Mouse (Mus musculus) lung, embryonic 16.5 days (tissue): ENCODE results near the gene Nrsn2. TPM values are rescaled to one million over a fixed set of nuclear protein-coding genes. Genes with fewer than 3 reads are reported as not detected.

ENCODE experiments used
- ATAC-seq: fragments of 200-750 bp; cut with Nextera tagmentation; 2 replicates; pipeline ENCODE4 v1.8.0; 2017; ENCODE audit warnings: low read depth, mild to moderate bottlenecking, moderate library complexity
- H3K27ac ChIP-seq: fragments of 300-500 bp; sonication (generic); 2 replicates; pipeline ENCODE4 v1.5.1; 2014; ENCODE audit warnings: mild to moderate bottlenecking, control low read depth, low read length
- H3K27me3 ChIP-seq: fragments of 300-500 bp; sonication (generic); 2 replicates; pipeline ENCODE4 v1.6.1; 2014; ENCODE audit warnings: low read depth, low read length, mixed read lengths; ENCODE audit not compliant: control insufficient read depth, insufficient read depth
- H3K36me3 ChIP-seq: fragments of 300-500 bp; sonication (generic); 2 replicates; pipeline ENCODE4 v1.6.1; 2014; ENCODE audit warnings: low read length; ENCODE audit not compliant: control insufficient read depth, insufficient read depth
- H3K4me1 ChIP-seq: fragments of 300-500 bp; sonication (generic); replicated peaks from 2 replicates; pipeline ENCODE4 v1.6.1; 2014; ENCODE audit warnings: low read length, mixed read lengths; ENCODE audit not compliant: control insufficient read depth, insufficient read depth
- H3K4me2 ChIP-seq: fragments of 300-500 bp; sonication (generic); 2 replicates; pipeline ENCODE4 v1.6.1; 2014; ENCODE audit warnings: low read depth, low read length, control low read depth
- H3K4me3 ChIP-seq: fragments of 300-500 bp; sonication (generic); 2 replicates; pipeline ENCODE4 v1.5.1; 2014; ENCODE audit warnings: mild to moderate bottlenecking, low read length, control low read depth
- H3K9ac ChIP-seq: fragments of 300-500 bp; sonication (generic); 2 replicates; pipeline ENCODE4 v1.6.1; 2014; ENCODE audit warnings: low read length, control low read depth
- H3K9me3 ChIP-seq: fragments of 300-500 bp; sonication (generic); 2 replicates; pipeline ENCODE4 v1.6.1; 2016; ENCODE audit warnings: low read length; ENCODE audit not compliant: control insufficient read depth
- WGBS: fragments of 180-500 bp; shearing (Covaris S2); extraction: QIAGEN DNeasy Blood & Tissue Kit; methylation state at CpG from one replicate; pipeline ENCODE4 v1.1.7; 2014; 5-methylcytosine and 5-hydroxymethylcytosine counted together
- polyA plus RNA-seq: library from polyadenylated mRNA; unstranded; fragments of >200 nt; fragmentation: Nextera tagmentation; extraction: Ambion mirVana; gene quantifications from 2 replicates; pipeline ENCODE4 v1.2.1, GENCODE M21; 2015

The Nrsn2 gene
- polyA plus RNA-seq, 1 experiment from 2014 or later = 0.40 TPM

DNA sequence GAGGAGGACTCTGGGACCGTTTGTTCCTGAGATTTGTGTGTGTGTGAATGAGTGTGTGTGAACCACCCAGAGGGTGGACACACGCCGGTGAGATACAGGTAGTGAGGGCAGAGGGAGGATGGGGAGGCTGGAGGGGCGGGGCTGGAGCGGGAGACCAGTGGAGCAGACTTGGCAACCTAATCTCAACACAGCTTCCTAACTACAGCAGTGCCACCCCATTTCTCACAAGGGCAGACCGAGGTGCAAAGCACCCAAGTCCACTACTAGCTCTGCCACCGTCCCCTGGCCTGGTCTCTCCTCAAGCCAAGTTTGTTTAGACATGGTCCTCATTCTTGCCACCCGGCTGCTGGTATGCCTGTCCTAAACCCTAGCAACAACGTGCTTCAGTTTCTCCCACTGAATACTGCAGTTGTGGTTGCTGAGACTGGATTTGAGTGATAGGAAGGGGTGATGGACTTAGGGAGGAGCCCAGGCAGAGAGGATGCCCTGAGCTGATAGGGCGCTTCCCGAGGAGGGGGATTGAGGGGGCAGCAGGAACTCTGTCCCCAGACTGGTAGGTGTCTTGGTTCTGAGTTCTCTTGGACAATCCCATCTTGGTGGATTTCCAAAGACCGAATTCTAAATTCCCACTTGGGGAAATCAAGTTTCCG lies 19.0 kb upstream of the Nrsn2 start:
- no peaks in the 10 kb centered on the region for H3K27me3 ChIP-seq
- no peaks in the 10 kb centered on the region for H3K9me3 ChIP-seq
- peaks cover 38% of the 10 kb centered on the region for H3K4me1 ChIP-seq
- H3K27ac ChIP-seq = peak overlapping the region; percentile 99
- 12% methylated on average over 12 of the region's 13 CpGs for WGBS
- H3K9ac ChIP-seq = peak overlapping the region; percentile 98
- peak overlapping the region; percentile 86 for H3K4me3 ChIP-seq
- peaks cover 4% of the 10 kb centered on the region for H3K36me3 ChIP-seq
- peak overlapping the region; percentile 63 for H3K4me2 ChIP-seq
- no peak for ATAC-seq

DNA sequence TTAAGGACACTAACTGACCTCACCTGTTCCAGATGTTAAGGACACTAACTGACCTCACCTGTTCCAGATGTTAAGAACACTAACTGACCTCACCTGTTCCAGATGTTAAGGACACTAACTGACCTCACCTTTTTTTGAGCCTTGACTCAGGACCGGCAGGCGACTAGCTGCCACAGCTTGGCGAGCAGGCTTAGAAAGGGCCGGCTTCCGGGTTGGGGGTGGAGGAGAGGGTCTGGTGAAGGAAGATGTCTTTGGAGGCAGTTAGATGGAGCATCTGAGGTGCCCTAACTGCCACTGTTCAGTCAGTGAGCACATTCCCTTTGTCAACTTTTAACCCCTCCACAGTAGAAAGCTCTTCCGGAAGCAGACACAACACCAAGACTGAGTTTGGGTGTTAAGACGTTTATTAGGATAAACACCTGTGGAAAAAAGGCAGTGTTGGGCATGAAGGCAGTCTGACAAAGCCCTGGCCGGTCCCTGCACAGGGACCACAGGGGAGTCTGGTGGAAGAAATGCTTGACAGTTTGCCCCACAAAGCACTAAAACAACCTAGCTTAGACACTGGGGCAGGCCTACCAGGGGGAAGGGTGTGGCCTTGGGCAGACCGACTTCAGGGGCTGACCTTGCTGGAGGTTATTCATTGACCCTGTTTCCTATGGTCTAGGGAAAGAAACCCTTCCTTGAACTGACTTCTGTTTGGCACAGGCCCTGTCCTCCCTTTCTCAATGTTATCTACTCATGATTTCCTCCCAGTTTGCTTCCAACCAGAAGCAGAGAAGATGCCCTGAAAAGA lies 17.0 kb upstream of the Nrsn2 start:
- Histone ChIP-seq H3K4me1 (peaks cover 26% of the 10 kb centered on the region), H3K4me3 (no peak overlapping the region), H3K36me3 (peaks cover 4% of the 10 kb centered on the region), H3K27me3 (no peaks in the 10 kb centered on the region), H3K4me2 (no peak overlapping the region), H3K9ac (no peak overlapping the region), H3K27ac (no peak overlapping the region), H3K9me3 (no peaks in the 10 kb centered on the region)
- no peak for ATAC-seq
- 42% methylated on average over 9 of the region's 9 CpGs for WGBS

DNA sequence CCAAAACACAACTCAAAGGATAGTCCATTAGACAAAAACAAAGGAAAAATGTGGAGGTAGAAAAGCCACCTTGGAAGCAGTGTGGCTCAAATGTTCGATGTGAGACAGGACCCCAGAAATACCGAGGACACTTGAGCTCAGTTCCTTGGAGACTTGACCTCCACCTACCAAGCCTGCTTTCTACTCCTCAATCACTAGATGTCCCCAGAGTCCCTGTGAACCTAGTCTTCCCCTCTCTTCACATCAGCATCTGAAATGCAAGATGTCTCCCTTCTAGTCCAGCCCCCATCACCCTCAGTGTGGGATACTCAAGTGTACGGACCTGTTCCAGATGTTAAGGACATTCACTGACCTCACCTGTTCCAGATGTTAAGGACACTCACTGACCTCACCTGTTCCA lies 16.3 kb upstream of the Nrsn2 start:
- H3K4me1 ChIP-seq = peaks cover 26% of the 10 kb centered on the region
- H3K36me3 ChIP-seq = peaks cover 4% of the 10 kb centered on the region
- no peaks in the 10 kb centered on the region for H3K9me3 ChIP-seq
- WGBS = 13% methylated on average over 3 of the region's 3 CpGs
- no peak overlapping the region for H3K4me2 ChIP-seq
- no peak overlapping the region for H3K9ac ChIP-seq
- H3K27ac ChIP-seq = no peak overlapping the region
- no peaks in the 10 kb centered on the region for H3K27me3 ChIP-seq
- ATAC-seq = no peak
- no peak overlapping the region for H3K4me3 ChIP-seq

GRCm38 (mm10) chr2:152384191-152384590 lies 7.8 kb upstream of the Nrsn2 start:
- 72% methylated on average over 4 of the region's 4 CpGs for WGBS
- H3K4me2 ChIP-seq = no peak overlapping the region
- no peak overlapping the region for H3K4me3 ChIP-seq
- H3K9ac ChIP-seq = no peak overlapping the region
- no peak overlapping the region for H3K27ac ChIP-seq
- no peaks in the 10 kb centered on the region for H3K36me3 ChIP-seq
- no peaks in the 10 kb centered on the region for H3K9me3 ChIP-seq
- no peaks in the 10 kb centered on the region for H3K4me1 ChIP-seq
- no peak for ATAC-seq
- H3K27me3 ChIP-seq = no peaks in the 10 kb centered on the region

DNA sequence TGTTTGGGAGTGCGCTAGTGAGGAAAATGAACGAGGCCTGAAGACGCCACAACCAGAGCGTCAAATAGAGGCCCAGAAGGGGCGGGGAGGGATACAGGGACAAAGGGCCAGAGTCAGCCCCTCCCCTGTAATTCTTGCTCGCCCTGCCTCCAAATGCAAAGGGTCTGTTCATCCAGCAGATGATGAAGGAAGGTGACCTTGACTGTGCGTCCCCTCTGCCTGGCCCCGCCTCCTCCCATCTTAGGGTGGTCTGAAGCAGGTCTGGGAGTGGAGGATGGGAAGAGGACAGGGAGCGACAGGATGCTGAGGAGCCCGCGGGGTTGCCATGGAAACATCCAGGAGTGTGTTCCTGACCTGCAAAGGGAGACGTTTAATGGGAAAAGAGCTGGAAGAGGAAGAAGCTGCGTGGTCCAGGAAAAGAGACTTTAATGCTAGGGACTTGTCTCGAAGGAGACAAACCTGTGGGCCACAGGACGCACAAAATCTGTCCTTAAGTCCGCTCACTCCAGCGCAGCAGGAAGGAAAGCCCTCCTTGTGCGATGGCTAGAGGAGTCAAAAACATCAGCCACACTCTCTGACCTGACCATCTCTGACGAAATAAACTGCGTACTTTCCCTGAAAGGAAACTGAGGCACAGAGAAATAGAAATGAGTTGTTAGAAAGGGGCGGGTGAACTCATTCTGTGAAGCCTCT lies 640 bp downstream of the Nrsn2 start:
- H3K27me3 ChIP-seq = peaks cover 22% of the 10 kb centered on the region
- ATAC-seq = no peak
- no peak overlapping the region for H3K4me2 ChIP-seq
- H3K27ac ChIP-seq = no peak overlapping the region
- no peak overlapping the region for H3K9ac ChIP-seq
- no peak overlapping the region for H3K4me3 ChIP-seq
- no peaks in the 10 kb centered on the region for H3K36me3 ChIP-seq
- 11% methylated on average over 21 of the region's 21 CpGs for WGBS
- H3K4me1 ChIP-seq = no peaks in the 10 kb centered on the region; the same call in 1 of the 2 replicates
- no peaks in the 10 kb centered on the region for H3K9me3 ChIP-seq

- H3K27ac ChIP-seq = no peak overlapping the region
- 71% methylated on average over 9 of the region's 9 CpGs for WGBS
- H3K36me3 ChIP-seq = no peaks in the 10 kb centered on the region
- H3K9ac ChIP-seq = no peak overlapping the region
- peaks cover 22% of the 10 kb centered on the region for H3K27me3 ChIP-seq
- H3K4me2 ChIP-seq = no peak overlapping the region
- H3K4me1 ChIP-seq = no peaks in the 10 kb centered on the region; the same call in 1 of the 2 replicates
- H3K9me3 ChIP-seq = no peaks in the 10 kb centered on the region
- no peak overlapping the region for H3K4me3 ChIP-seq
- ATAC-seq = no peak
Observed at GRCm38 (mm10) chr2:152373547-152373946, 2.9 kb downstream of the Nrsn2 start.

GRCm38 (mm10) chr2:152372661-152373060 lies 3.8 kb downstream of the Nrsn2 start:
- no peak for ATAC-seq
- Histone ChIP-seq H3K4me3 (no peak overlapping the region), H3K9me3 (no peaks in the 10 kb centered on the region), H3K36me3 (no peaks in the 10 kb centered on the region), H3K27ac (no peak overlapping the region), H3K9ac (no peak overlapping the region), H3K27me3 (peaks cover 22% of the 10 kb centered on the region), H3K4me2 (no peak overlapping the region), H3K4me1 (no peaks in the 10 kb centered on the region; the same call in 1 of the 2 replicates)
- 64% methylated on average over 4 of the region's 4 CpGs for WGBS

DNA sequence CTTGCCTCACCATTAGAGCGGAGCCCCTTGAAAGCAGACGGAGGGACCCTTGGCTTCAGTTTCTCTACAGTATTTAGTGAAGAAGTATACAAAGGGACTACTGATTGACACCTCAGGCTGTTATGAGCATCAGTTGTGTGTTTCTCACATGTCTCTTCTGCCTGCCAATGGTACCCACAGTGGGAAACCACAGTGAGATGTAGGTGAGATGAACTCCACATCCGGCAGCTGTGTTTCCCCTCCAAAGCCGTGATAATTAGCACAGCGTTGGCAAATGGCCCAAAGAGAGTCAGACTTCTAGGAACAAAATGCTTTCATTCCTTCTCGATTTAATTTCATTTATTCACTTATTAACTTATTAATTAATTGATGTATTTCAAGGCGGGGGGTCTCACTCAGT lies 4.3 kb downstream of the Nrsn2 start:
- Histone ChIP-seq H3K9ac (no peak overlapping the region), H3K4me3 (no peak overlapping the region), H3K4me2 (no peak overlapping the region), H3K9me3 (no peaks in the 10 kb centered on the region), H3K27ac (no peak overlapping the region), H3K36me3 (no peaks in the 10 kb centered on the region), H3K27me3 (peaks cover 22% of the 10 kb centered on the region), H3K4me1 (no peaks in the 10 kb centered on the region; the same call in 1 of the 2 replicates)
- no peak for ATAC-seq
- 73% methylated on average over 7 of the region's 7 CpGs for WGBS

DNA sequence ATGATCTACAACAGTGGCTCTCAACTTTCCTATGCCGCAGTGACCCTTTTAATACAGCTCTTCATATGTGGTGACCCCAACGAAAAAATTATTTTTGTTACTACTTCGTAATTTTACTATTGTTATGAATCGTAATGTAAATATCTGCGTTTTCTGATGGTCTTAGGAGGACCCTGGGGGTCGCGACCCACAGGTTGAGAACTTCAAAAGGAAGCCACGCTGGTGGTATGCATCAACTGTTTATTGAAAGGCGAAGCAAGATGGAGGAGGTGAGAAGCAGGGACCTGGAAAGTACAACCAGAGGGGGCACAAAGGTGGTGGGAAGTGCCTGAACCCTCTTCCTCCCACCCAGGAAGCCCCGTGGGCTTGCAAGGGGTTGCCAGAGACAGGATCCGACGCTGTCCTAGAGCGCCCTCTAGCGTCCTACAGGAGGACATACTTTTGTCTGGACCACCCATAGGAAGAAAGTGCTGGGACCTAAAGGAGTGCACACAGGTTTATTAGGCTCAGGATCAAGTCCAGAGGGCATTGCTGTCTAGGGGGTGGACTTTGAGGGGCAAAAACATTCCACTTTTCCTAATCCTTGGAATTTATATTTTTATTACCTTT lies 7.8 kb downstream of the Nrsn2 start:
- no peaks in the 10 kb centered on the region for H3K27me3 ChIP-seq
- no peak overlapping the region for H3K4me3 ChIP-seq
- WGBS = 26% methylated on average over 14 of the region's 14 CpGs
- no peak overlapping the region for H3K27ac ChIP-seq
- H3K9me3 ChIP-seq = no peaks in the 10 kb centered on the region
- no peaks in the 10 kb centered on the region for H3K4me1 ChIP-seq
- peak; percentile 55; the same call in 1 of the 2 replicates for ATAC-seq
- H3K36me3 ChIP-seq = no peaks in the 10 kb centered on the region
- H3K9ac ChIP-seq = no peak overlapping the region
- no peak overlapping the region for H3K4me2 ChIP-seq
